Mouse (Mus musculus) adrenal gland, postnatal 25 days (tissue): ENCODE measurements around the gene Slc12a1. TPM values are rescaled to one million over a fixed set of nuclear protein-coding genes. Genes with fewer than 3 reads are reported as not detected.
"Not testable (repeated sequence)": the region's sequence is repeated elsewhere in the genome, so short reads cannot be mapped to it uniquely, and the experiment has no call there.

ENCODE experiments used
- DNase-seq: peaks from one replicate; pipeline ENCODE4 v3.0.0; 2021; ENCODE audit warnings: mixed read lengths
- long read RNA-seq: library from polyadenylated mRNA; stranded (forward); transcript quantifications from one replicate; pipeline ENCODE4 v2.0.0, GENCODE M21; 2021
- total RNA-seq: library from RNA; stranded (reverse); gene quantifications from 2 replicates; pipeline ENCODE4 v1.2.3, GENCODE M21; 2021

Slc12a1 gene
- not detected in 2 replicates for total RNA-seq
- long read RNA-seq = 0 reads

DNA sequence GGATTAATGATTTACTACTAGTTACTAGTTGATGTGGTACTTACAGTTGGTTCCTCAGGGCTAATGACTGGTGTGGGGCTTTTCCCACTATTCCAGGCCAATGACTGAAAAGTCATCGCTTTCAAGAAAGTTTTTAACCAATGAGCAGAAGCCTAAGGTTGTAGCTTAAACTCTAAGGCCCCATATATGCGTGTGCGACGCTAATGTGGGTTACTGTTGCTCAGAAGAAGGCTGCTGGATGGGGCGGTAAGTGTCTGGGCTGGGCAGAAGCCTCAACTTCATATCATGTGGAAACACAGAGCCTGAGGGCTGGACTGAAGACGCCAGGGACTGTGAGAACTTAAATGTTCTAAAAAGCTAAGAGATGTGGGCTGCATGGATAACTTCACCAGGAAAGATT is at the start of gene Slc12a1:
Gene Slc12a1, plus strand, starts transcription at position 118 of the 400 bp plus-strand sequence.
- no peak for DNase-seq

DNA sequence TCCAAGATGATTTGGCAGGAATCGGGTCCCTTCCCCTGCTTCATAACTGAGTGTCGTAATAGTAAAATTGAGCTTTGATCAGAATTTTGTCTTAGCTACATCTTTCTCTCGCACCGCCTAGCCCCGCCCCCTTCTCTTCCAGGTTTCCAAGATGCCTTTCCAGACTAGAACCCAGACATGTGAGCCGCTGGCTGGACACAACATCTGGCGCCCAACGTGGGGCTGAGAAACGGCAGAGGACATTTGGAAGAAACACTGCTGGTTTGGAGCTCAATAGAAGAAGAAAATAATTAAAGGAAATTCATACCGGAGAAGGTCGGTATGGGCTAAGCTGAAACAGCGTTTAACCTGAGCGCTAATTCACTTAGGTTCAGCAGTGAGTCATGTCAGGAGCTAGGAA is 47.8 kb upstream of the Slc12a1 start:
- DNase-seq = not testable (repeated sequence)

DNA sequence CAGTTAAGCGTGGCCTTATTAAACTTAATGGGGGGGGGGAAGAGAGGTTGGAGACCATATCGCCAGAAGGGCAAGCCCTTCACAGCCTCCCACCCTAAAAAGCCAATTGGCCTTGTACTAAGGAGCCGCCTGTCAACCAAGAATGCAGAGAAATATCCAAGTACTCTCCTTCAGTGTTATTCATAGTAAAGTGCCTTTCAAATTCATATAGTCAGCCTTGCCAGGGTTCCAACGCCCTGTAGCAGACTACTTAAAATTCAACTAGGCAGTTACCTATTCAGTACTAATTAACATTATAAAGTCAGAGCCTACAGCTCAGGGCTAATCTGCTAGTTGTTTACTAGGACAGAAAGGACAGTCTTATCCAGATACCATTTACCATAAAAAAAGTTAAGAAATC is 45.8 kb upstream of the Slc12a1 start:
- DNase-seq = not testable (repeated sequence)

DNA sequence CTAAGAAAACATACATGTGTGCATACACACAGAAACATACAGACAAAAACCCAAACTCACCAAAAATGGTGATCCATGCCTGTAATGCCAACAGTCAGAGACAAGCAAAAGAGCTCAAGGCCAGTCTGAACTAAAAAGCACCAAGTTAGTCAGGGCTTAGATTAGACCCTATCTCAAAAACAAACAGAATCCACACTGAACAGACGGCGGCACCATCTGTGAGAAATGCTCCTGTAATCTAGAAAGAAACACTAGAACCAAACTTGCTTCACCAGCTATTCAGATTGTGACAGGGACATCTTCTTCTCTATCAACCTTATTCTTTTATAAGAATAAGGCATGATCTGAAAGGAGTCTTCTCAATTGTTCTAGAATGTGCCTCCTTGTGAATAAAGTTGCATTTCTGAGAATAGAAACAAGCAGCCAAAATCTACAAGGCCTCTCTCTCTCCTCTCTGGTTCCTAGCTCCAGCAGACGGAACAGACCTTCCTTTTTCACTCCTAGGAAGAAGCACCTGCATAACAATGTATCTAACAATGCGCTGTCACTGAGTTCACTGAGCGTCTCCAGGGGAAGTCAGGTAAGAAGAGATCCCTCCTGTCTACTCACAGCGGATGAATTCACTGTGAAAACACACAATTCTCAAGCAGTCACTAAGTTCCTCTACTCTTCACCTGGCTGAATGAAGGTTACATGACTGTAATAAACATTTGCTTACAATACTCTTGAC is 32.8 kb upstream of the Slc12a1 start:
- DNase-seq = no peak

DNA sequence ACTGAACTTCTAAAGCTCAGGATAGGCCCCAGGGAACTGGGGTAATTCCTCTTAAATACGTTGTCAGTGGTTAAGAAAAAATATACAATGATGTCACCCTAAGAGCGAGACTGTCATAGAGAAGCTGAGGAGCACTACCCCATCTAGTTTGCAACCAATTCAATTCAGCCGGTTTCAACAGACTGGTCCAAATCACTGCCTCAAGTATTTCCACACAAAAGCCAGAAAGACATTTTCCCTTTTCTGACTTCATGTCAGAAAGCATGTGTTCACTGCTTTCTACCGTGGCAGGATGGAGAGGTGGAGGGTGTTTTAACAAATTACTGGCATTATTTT is 30.0 kb upstream of the Slc12a1 start:
- no peak for DNase-seq

DNA sequence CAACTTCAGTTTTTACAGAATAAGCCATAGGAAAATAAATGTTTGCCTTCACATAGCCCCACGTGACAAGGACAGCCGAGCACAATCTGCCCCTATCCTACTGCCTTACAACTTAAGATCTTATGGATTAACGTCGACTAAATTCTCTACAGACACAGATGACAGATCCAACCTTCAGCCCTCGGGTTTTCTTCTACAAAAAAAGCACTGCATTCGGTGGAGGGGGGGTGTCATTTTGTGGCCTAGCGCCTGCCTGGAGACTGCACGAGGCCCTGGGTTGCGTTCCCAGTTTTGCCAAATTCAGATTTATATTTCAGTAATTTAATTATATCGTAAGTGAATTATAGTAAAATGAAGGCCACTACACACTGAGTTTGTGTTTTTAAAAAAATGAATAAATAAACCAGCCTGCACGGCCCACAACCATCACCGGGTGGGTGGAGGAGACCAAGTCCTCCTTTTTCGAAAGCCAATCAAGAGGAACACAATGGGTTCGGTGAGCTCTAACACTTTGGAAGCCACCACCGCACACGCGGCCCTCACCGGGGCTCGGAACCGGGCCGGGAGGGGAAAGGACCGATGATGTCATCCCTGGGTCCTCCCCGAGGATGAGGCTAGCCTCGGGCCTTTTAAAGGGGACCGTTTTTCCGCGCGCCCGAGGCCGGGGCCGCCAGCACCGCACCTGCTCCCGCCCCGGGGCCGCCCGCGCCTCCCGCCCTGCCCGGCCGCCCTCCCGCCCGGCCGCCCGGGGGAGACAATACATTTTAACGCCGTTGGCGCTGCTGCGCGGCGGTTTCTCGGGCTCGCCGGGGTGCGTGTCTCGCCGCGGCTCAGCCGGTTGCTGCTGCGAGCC is 29.5 kb upstream of the Slc12a1 start:
- DNase-seq = peak; percentile 57

DNA sequence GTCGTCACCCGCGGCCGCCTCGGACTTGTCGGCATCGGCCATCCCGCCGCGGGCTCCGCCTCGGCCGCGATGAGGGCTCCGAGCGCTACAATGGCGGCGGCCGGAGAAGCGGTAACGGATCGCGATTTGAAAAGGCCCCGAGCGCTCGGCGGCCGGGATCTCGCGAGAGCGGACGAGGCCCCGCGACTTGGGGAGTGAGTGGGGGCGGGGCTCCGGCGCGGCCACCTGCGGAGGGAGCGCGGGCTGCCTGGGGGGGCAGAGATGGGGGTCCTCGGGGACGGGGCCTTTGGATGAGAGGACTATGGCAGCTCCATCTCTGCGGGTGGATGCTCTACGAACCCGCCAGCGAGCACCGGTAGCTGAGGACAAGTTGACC is 28.8 kb upstream of the Slc12a1 start, which contains the start of gene Myef2:
Gene Myef2, minus strand, starts transcription at position 185 of the 376 bp plus-strand sequence.
- peak; percentile 86 for DNase-seq

DNA sequence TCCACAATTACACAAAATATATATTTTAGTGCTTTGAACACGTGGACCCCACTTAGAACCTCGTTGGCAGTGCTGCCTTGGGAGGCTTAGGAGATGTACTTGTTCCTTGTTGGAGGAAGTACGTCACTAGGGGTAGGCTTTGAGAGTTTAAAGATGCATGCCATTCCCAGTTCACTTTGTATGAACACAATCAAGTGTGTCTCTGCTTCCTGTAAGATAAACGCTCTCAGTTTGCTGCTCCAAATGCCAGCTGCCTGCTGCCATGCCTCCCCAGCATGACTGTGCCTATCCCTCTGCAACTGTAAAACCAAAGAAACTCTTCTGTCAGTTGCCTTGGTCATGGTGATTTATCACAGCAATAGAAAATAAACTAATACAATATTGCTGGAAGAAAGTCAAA is 26.5 kb upstream of the Slc12a1 start:
- DNase-seq = no peak

DNA sequence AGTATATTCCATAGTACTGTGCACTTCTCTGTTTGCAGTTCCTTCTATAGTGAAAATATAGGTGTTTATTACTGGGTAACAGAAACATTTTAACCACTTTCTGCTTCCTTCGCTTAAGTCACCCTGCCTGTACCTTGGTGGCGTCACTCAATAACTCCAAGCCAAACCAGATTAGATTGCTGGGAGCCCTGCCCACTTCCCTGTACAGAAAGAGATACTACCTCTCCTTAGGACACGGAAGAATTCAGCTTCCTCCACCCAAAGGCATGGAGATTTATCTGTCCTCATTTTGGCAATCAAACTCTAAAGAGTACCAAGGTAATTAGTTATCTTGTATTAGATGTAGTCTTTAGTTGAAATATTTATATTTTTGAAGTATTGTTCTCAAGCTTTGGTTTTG is 25.5 kb upstream of the Slc12a1 start:
- DNase-seq = no peak

DNA sequence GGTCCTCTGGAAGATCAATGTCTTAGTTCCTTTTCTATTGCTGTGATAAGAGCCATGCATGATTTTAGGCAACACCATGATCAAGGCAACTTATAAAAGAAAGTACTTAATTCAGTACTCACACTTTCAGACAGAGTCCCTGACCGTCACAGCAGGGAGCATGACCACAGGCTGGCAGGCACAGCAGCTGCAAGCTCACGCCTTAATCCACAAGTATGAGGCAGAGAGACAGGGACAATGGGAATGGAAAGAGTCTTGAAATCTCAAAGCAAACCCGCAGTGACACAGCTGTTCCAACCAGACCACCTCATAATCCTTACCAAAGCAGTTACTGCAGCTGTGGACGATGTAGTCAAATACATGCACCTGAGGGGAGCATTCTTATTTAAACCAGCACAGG is 18.2 kb upstream of the Slc12a1 start:
- DNase-seq = no peak

DNA sequence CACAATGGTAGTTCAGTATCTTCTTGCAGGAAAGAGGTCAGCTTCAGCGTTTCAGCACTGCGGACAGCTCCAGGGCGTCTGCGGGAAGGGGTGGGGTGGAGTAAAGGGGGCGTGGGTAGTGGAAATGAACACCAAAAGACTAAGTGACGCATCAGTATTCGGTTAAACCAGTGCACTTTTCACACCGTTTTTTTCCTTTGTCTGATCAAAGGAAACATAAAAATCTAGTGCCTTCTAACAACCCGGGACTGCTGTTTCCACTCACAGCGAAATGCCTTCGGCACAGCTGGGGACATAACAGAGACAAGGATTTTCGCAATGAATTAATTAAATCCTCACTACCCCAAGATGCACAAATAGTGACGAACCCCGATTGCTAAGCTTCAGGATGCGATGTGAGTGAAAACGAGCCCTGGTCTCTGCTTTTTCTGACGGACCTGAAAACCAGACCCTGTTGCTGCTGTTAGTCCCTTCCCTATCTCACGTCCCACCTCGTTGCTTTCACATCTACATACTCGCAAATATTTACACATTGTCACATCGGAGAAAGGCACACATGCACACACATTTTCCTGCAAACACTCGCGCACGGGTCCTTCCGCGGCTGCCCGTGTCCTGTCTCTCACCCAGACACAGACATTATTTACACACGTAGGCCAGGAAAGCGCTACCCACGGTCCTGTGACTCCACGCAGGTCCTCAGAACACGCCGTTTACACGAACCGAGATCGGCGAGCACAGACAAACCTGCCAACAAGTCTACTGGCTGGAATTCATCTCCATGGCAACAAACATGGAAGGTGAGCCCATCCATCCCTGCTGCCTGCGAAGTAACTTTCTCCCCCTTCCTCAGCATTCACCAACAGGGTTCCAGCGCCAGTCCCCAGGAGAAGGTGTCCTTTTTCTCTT is 16.1 kb upstream of the Slc12a1 start, which contains the start of gene Ctxn2:
Gene Ctxn2, plus strand, starts transcription at position 790 of the 909 bp plus-strand sequence.
- DNase-seq = peak; percentile 88

DNA sequence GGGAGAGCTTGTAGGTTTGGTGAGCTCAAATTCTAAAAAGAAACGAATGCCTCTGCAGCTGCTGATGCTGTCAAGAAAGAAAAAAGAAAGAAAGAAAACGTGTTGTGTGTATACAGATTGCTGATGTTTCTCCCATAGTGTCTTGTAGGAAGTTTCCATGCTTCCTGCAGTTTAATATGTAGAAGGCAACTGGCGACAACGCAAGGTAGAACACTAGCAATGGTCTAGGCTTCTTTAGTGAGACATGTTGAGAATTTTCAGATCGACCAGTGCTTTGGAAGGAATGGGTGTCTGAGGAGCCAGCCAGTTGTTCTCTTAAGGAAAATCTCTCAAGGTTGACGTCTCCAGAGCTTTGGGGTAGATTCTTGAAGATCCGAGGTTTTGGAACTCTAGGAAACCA is 15.5 kb upstream of the Slc12a1 start:
- DNase-seq = no peak

DNA sequence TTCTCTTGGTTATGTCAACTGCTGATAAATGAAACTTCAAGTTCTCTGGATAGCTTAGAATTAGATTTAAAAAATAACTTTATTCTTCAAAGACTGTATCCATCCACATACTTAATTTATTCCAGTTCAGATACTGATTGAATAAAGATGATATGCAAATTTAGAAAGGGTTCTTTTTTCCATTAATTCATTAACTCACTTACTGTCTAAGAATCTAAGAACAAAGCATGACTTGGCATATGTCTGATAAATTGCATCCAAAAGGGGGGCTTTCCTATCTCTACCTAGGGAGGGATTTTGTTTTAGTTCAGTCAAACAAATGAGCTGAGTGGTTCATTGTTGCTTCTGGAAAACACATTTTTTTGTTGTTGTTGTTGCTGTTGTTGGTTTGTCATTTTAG is 10.0 kb upstream of the Slc12a1 start:
- DNase-seq = no peak

DNA sequence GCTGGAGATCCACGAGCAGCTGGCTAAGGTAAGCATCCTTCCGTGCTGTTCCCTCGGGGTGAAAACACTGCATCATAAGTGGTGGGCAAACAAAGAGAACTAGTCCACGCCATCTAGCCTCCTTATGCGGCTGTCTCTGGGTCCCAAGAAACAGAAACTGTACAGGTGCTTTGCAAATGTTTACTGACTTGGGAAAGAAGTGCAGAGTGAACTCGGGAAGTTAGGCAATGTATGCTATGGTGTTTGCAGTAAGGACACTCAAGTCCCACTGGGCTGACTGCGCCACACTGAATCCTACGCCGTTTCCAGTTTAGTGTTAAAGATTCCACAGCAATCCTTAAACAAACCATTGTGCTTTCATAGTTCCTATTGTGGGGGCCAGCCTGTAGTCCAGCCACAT is 2.0 kb downstream of the Slc12a1 start:
- DNase-seq = no peak

DNA sequence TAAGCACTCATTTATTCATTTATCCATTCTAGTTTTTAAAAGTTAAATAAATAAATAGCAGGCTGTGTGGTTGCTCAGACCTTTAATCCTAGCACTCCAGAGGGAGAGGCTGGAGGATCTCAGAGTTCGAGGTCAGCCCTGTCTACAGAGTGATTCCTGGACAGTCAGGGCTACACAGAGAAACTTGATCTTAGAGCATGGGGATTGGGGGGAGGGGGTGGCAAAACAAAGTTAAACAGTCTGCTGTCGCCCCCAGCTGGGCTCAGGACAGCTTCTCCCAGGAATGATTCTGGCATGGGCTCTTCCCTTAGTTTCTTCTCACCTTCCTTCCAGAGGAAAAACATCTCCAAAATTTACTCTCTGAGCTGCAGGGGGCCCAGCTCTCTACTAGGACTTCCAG is 3.2 kb downstream of the Slc12a1 start:
- DNase-seq = no peak

DNA sequence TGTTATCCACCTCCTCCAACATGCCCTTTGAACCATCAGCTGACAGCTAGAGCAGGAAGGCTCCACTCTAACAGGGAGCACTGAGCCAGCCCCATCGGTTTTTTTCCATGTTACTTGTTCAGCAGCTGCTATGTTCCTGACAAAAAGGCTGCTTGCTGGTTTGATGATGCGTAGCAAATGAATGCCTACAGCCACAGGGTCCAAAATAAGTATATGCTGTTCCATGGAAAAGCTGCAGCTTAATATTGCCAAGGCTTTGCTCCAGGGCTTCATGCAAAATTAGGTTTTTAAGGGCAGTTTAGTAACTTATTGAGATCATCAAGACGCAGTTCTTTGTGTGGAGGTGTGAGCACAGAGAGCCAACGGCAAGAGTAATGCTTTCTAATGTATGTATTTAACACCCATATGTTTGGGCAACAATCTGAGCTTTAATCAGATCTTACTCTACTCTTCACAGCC is 9.7 kb downstream of the Slc12a1 start:
- no peak for DNase-seq

DNA sequence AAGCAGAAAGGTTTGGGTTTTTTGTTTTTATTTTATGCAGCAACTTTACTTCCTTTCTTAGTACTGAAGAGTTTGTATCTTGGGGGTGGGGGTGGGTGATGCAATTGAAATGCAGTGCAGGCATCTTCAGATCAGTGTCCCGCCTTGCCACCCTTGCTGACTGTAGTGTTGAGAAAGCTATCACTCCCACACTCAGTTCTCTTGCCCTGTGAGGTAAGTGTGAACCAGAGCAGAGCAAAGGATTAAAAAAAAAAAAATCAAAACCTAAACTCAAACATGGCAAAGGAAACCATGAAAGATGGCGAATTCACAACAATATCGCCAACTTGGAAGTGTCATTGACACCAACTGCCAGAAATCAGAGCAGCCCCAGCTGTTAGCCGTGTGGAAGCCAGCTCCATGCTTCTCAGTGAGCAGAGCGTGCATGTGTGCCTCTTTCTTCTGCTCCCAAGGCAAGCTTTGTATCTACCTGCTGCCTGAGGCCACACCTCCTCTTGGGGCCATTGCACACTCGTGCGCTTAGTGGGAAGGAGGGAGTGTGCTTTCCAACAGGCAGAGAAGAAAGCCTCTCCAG is 26.0 kb downstream of the Slc12a1 start:
- no peak for DNase-seq

DNA sequence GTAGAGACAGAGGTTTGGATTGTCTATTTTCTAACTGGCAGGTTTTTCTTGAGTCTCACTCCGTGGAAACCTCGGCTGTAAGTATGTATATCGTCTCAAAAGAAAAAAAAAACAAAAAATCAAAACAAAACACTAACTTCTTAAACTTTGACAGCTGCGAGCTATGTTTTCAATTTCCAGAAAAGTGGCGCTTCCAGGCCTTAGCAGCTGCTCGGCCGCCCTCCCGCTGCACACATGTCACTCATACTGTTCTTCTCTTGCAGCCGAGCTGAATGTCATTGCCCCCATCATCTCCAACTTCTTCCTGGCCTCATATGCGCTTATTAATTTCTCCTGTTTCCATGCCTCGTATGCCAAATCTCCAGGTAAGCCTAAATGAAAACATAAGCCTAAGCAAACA is 35.6 kb downstream of the Slc12a1 start:
- DNase-seq = no peak

DNA sequence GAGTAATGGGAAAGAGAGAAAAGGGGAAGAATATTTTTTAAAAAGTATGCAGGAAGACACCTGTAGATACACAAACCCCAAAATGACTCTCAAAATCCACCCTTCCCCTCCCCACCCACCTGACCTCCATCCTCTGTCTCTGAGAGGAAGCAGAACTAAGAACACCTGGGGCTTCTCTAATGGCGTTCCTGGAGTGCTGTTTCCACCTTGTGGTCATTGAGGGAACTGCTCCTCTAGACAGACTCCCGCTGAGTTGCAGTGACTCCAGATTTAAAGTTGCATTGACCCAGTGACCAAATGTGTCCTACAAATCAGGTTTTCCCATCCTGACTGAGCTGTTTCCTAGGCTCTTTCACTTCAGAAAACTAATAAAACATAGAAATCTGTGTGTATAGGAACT is 36.9 kb downstream of the Slc12a1 start:
- DNase-seq = peak; percentile 30

DNA sequence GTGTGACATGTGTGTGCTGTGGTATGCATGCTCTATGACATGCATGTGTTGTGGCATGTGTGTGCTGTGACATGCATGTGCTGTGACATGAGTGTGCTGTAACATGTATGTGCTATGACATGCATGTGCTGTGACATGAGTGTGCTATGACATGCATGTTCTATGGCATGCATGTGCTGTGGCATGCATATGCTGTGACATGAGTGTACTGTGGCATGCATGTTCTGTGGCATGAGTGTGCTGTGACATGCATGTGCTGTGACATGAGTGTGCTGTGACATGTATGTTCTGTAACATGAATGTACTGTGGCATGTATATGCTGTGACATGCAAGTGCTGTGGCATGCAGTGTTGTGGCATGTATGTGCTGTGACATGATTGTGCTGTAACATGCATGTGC is 40.6 kb downstream of the Slc12a1 start:
- DNase-seq = no peak

DNA sequence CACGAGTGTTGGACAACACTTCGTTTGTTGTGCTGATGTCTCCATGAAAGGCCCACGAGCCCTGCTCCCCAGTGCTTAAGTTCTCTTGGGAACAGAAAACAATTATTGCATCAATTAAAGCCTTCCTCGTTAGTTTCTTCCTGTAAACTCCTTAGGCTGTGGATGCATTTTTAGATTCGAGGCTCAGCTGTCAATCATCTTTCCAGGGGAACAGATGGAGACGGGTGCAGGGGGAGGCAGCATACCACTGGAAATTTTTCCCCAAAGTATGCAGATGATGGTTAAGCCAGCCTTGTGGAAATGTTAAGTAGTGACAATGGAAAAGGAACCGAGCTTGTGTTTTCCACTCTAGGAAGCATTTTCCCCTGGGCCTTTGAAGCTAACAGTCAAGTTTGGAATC is 44.5 kb downstream of the Slc12a1 start:
- DNase-seq = no peak
